Mouse (Mus musculus): ENCODE measurements around the gene R3hcc1l.

- no peak for TF ChIP-seq EP300 (IDR thresholded peaks at IDR 0.05; ENCODE audit: insufficient read depth, low read depth, low read length)
- no peak for TF ChIP-seq CTCF (IDR thresholded peaks at IDR 0.05; ENCODE audit: low read depth, low read length)
Measured at GRCm38 (mm10) chr19:42485443-42485842, 33.1 kb upstream of the R3hcc1l start.

Measured in ES-Bruce4 (cell line).